Mouse (Mus musculus): Measurements from ENCODE around the gene Dhx33.

Gene Dhx33

DNA sequence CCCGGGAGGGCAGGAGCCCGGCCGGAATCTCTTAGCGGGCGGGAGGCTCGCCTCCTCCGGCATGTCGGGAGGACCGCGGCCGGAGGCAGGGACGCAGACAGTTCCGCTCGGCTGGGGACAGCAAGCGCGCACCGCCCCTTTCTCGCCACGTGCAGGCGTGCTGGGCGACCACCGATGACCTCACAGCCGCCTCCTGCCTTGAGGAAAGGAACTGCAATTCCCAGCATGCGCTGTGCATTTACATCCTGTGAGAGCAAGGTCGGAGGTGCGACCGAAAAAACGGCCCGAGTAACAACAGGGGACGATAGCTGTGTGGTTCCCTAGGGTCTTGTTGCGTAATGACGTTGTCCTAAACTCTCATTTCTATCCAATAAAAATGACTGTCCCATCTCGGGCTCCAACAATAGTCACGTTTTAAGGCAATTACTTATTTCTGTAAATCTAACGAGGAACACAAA lies at the start of gene Dhx33:
Dhx33 (minus strand) TSS at position 122 of the 458 bp plus-strand sequence.
- in situ Hi-C loops (cut with MboI), result no loop called here

- in situ Hi-C loops (cut with MboI), result no loop called here
Measured at GRCm38 (mm10) chr11:71052554-71052953, 48.3 kb upstream of the Dhx33 start.

DNA sequence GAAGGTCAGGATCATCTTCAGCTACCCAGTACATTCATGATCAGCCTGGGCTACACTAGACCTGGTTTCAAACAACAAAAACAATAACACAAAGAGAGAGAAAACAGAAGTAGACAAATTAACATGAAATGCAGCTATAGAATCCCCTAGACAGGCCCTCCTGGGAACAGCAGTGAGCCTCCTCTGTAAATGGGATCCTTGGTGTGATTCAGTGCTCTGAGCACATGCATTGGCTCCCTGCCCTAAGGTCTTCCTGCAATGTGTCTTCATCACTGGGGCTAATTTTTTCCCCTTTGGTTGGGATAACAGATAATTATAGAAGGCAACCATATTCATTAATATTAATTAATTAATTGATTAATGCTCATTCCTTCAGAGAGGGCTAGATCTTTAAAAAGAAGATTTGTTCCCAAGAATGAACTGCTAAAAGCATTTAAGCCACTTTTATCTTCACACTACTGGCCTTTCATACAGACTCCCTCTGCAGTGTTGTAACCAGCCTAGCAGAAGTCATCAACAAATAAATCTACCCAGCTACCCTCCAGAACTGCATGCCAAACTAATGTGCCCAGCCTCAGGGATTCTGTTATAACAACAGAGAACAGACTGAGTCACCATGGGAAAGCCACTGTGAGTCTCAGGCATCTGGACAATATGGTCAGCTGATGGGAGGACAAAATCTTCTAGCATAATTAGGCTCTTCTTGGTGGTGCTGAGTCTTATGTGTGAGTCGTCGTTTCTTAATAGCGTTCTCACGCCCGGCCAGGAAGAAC lies 35.5 kb upstream of the Dhx33 start:
- in situ Hi-C loops (cut with MboI), result no loop called here

GRCm38 (mm10) chr11:71033163-71033761 lies 29.0 kb upstream of the Dhx33 start, which contains the start of gene 6330403K07Rik:
TSS of gene 6330403K07Rik (minus strand) at chr11:71033513.
- in situ Hi-C loops (cut with MboI), result no loop called here

- in situ Hi-C loops (cut with MboI), result no loop called here
Measured at GRCm38 (mm10) chr11:71032491-71033162, 28.4 kb upstream of the Dhx33 start.

DNA sequence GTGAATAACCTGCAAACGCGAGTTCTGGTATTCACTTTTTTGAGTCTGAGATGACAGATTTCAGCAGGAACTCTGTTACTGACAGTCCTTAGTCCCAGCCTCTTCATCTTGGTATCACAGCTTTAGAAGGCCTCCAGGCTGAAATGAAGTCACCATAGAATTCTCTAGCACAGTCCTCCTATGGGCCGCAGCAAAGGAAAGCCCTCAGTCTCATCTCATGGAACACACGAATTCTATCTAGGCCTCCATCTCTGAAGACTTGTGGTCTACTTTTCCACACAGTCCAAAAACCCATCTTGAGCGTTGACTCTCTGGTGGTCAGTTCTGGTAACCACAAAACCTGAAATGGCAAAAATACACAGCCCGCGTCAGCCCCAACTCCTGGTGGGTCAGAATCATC lies 27.8 kb upstream of the Dhx33 start:
- in situ Hi-C loops (cut with MboI), result no loop called here

DNA sequence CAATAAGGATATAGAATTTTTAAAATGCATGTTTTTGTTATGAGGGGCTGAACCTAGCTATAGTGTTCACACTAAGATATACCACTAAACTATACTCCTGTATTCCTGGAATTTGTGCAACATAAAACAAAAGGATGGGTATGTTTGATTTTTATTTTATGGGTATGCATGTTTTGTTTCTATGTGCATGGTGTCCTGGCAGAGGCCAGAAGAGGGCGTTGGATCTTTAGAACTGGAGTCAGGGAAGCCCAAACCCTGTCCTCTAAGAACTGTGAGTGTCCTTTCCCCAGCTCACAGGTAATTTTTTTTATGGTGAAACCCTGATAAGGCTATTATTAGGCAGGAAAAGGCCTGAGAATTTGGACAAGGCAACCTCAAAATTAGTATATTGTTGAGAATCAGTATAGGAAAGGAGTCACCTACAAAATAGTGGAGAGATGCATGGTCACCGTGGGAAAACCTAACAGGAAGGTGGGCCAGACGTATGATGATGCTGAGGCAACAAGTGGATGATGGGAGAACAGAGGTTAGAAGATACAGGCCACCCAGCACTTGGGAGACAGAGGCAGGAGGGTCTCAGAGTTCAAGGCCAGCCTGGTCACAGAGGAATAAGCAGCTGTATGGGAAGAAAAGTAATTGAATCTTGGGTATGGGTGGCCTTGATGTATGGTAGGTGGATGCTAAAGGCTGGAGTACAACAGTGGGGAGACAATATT lies 25.3 kb upstream of the Dhx33 start:
- in situ Hi-C loops (cut with MboI), result no loop called here

- in situ Hi-C loops (cut with MboI), result no loop called here
Measured at GRCm38 (mm10) chr11:71028280-71028679, 24.0 kb upstream of the Dhx33 start.

GRCm38 (mm10) chr11:71019201-71020068 lies 15.2 kb upstream of the Dhx33 start, which contains the start of the genes Mis12 and Derl2:
TSS of gene Mis12 (plus strand) at chr11:71019611.
TSS of gene Derl2 (minus strand) at chr11:71019841.
- in situ Hi-C loops (cut with MboI), result no loop called here

DNA sequence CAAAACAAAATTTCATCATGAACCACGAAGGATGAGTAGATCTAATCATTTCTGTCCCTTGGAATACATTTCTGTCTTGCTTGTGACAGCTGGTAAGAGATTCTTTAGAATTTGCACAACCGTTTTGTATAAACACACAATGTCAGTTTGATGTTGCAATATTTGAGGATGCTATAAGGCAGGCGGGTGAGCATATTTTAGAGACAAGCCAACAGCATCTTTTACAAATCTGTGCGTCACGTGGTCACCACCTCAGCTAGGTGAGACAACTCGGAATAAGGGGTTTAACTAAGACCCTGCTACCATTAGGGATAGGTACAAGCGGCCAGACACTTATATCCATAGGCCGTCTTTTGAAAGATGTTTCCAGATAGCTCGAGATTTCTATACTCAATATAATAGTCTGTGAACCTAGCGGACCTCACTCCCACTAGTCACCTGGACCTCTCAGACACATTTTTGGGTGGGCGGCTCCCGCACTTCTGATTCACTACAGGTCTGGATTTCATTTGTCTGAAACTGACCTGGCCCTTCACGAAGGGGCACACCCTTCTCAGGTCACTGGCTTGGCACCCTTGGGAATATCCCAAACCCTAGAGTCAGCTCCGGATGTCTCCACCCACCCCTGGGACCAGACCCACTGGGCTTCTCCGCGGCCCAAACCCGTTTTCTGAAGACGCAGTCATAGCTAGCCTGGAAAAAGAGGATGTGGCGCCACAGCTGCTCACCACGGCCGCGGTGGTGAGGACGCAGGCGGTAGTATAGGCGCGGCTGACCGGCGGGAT lies 14.4 kb upstream of the Dhx33 start:
- in situ Hi-C loops (cut with MboI), result no loop called here

DNA sequence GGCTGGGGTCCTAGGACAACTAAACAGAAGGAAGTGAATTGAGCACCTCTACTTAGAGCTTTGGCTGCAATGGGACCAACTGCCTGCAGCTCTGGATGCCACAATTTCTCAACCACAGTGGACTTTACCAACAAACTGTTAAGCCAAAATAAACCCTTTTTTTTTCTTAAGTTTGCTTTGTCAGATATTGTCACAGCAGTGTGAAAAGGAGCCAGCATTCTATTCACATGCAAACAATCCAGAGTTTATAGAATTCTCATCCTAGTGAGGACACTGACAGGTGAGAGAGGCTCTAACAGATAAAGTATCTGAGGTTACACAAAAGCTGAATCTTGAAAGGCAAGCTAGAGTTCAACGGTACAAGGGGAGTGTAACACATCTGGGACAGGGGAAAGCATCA lies 12.8 kb upstream of the Dhx33 start:
- in situ Hi-C loops (cut with MboI), result no loop called here

DNA sequence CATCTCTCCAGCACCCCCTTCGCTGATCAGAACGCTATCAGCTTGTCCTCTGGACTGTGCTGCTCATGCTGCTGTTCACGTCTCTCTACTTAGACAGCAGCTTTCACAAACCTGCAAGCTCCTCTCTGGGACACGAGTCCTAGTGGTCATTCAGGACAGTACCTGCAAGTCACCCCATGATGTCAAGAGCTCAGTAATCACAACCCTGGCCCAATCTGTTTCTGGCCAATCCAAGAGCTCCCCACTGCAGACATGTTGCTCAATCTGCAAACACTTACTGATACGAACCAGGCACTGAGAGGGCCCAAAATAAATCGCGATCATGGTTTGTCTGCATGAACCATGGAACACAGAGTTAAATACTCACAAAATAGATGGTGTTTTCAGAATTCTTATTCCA lies 8.5 kb upstream of the Dhx33 start:
- in situ Hi-C loops (cut with MboI), result no loop called here

GRCm38 (mm10) chr11:71008321-71008720 lies 4.1 kb upstream of the Dhx33 start:
- in situ Hi-C loops (cut with MboI), result no loop called here

- in situ Hi-C loops (cut with MboI), result no loop called here
Measured at GRCm38 (mm10) chr11:71007831-71008230, 3.6 kb upstream of the Dhx33 start.

DNA sequence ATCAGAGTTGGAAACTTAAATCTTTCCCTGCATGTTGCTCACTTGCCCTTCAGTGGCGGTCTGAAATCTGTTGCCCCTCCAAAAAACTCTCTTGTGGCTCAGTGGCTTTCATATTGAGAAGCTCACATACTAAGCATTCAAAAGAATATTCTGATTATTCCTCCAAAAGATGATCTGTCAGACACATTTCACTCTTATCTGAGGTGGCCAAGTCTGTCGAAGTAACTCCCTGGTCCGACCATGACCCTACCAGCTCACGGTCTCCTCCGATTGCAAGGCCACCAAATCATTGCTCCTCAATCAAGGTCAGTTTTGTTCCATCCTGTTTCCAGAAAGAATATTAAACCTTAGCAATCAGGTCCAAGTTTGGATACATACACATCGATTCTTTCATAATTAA lies 2.8 kb upstream of the Dhx33 start:
- in situ Hi-C loops (cut with MboI), result no loop called here

DNA sequence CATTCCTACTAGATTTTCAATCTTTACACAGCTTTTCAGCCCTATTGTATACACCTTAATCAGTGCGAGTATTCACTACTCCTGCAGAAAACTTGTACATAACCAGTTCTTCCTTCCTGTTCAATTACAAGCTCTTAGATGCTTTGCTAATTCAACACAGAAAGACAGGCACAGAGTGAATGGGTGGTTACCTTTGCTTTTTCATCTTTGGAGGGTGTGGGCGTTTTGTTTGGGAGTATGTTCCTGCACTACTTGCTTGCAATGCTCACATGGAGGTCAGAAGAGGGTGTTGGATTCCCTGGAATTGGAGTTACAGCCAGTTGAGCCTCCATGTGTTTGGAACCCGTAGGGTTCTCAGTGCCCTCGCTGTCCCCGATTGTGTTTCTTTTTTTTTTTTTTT lies 809 bp upstream of the Dhx33 start:
- in situ Hi-C loops (cut with MboI), result no loop called here

- in situ Hi-C loops (cut with MboI), result no loop called here
Measured at GRCm38 (mm10) chr11:71003611-71004315, 474 bp downstream of the Dhx33 start.

DNA sequence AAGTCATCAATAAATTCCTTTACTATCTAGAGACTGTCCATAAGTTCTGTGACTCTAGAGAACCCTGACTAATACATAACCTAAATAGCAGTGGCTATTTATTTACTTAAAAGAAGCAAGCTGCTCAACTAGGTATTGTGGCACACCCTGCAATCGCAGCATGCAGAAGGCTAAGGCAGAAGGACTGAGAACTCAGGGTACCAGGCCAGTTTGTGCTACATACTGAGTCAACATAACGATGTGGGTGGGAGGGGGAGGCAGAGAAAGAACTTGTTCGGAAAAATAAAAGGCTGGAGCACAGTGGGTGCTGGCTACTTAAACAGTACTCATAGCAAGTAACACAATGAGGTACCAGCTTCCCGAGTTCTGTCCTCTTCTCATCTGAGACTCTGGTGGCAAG lies 3.1 kb downstream of the Dhx33 start:
- in situ Hi-C loops (cut with MboI), result no loop called here

GRCm38 (mm10) chr11:70982557-70983228 lies 21.5 kb downstream of the Dhx33 start, which contains the start of gene C1qbp:
TSS of gene C1qbp (minus strand) at chr11:70983026.
- in situ Hi-C loops (cut with MboI), result no loop called here

All from mature B cell (primary cell).